Mouse (Mus musculus): ENCODE data around the gene Fcgr3. TPM values are rescaled to one million over a fixed set of nuclear protein-coding genes. Genes with fewer than 3 reads are reported as not detected.
"Not testable (repeated sequence)": the region's sequence is repeated elsewhere in the genome, so short reads cannot be mapped to it uniquely, and the experiment has no call there.

Fcgr3 gene
- polyA plus RNA-seq, 1 experiment from 2014 or later, result 11.8 TPM

DNA sequence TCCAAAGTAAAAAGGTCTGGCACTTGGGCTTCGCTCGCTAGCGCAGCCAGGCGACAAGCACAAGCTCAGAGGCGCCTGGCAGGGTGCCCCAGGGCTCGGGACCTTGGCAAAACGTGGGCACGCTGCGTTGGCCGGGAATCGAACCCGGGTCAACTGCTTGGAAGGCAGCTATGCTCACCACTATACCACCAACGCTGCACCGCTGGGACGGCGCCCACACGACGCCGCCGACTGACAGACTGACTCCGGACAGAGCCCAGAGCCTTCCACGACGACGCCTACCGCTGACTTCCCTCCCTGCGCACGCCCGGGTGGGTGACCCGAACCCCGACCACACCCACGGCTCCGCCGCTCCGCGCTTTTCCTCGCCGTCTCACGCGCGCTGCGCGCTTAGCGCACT is 15.1 kb upstream of the Fcgr3 start:
- no CpG with 5 or more reads among the region's 43 CpGs for WGBS
- H3K4me2 ChIP-seq; H3K4me3 ChIP-seq (replicated peaks); H3K36me3 ChIP-seq; H3K27ac ChIP-seq (replicated peaks); H3K4me1 ChIP-seq; H3K9ac ChIP-seq (replicated peaks); H3K9me3 ChIP-seq (replicated peaks): not testable (repeated sequence)
- ATAC-seq (ENCODE audit: low FRiP score), result peak; percentile 30; the same call in 1 of the 2 replicates
- peaks cover 16% of the 10 kb centered on the region for H3K27me3 ChIP-seq (replicated peaks)

DNA sequence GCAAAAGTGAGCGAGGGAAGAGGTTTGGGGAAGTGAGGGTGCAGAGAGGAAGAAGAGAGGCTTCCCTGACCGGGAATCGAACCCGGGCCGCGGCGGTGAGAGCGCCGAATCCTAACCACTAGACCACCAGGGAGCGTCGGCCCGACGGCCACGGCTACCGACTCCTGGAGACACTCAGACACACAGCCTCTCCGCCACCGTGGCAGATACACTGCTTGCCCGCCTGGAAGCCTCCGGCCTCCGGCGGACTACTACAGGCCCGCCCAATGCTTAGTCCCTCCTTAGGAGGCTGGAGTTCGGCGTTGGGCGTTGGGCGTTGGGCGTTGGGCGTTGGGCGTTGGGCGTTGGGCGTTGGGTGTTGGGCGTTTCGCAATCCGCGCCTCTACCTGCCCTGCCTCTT is 14.6 kb upstream of the Fcgr3 start:
- H3K4me2 ChIP-seq, result not testable (repeated sequence)
- WGBS, result 0% methylated on average over 1 of the region's 35 CpGs
- ATAC-seq (ENCODE audit: low FRiP score), result peak; percentile 43

DNA sequence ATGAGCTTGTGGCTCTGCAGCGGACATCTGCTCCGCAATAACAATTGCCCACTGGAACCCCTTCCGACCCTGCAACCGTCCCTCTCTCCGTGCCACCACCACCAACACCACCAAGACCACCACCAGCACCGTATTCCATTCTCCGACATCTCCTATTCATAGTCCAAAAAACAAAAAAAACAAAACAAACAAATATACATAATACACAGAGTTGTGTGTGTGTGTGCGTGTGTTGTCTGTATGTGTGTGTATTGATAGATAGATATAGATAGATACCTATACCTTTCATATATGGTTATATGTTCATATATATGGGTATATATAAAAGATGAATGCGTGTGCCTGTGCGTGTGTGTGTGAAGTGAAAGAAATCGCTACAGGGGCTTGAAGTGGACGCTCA is 13.7 kb upstream of the Fcgr3 start:
- not testable (repeated sequence) for H3K27ac ChIP-seq (replicated peaks); H3K9me3 ChIP-seq (replicated peaks); H3K9ac ChIP-seq (replicated peaks); ATAC-seq (ENCODE audit: low FRiP score); H3K36me3 ChIP-seq; H3K4me1 ChIP-seq
- WGBS, result 22% methylated on average over 12 of the region's 12 CpGs
- Histone ChIP-seq H3K4me2 (peak overlapping the region; percentile 49), H3K27me3 (replicated peaks) (peaks cover 25% of the 10 kb centered on the region), H3K4me3 (replicated peaks) (peak overlapping the region; percentile 19; the same call in 1 of the 2 replicates)

More for the DNA sequence above, 14.6 kb upstream of the Fcgr3 start:
- H3K27me3 ChIP-seq (replicated peaks), result peaks cover 17% of the 10 kb centered on the region
- not testable (repeated sequence) for H3K9me3 ChIP-seq (replicated peaks); H3K27ac ChIP-seq (replicated peaks); H3K4me3 ChIP-seq (replicated peaks); H3K9ac ChIP-seq (replicated peaks); H3K4me1 ChIP-seq; H3K36me3 ChIP-seq

DNA sequence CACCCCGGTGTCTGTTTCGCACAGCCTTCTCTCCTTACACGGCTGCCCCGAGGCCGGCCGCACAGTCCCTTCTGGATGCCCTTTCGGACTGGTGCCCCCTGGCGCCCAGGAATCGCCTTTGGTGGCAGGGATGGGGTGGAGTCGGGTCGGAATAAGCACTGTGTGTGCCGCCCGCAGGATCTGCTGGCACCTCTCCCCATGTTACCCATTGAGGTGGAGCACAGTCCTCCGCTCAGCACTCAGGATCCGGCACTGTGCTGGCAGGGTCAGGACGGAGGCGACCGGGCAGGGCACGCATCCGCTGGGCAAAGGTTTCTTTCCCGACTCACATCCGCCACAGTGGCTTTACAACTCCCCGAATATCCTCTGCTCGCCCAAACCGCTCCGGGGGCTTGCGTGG is 13.2 kb upstream of the Fcgr3 start:
- Histone ChIP-seq H3K4me3 (replicated peaks) (peak overlapping the region; percentile 27), H3K27me3 (replicated peaks) (peaks cover 25% of the 10 kb centered on the region), H3K4me2 (peak overlapping the region; percentile 49)
- not testable (repeated sequence) for H3K36me3 ChIP-seq; H3K9me3 ChIP-seq (replicated peaks); H3K9ac ChIP-seq (replicated peaks); H3K4me1 ChIP-seq; H3K27ac ChIP-seq (replicated peaks)
- 0 out of 2 replicates have a peak, but pooled peaks have one; percentile 4 for ATAC-seq (ENCODE audit: low FRiP score)
- WGBS, result 3% methylated on average over 19 of the region's 27 CpGs

DNA sequence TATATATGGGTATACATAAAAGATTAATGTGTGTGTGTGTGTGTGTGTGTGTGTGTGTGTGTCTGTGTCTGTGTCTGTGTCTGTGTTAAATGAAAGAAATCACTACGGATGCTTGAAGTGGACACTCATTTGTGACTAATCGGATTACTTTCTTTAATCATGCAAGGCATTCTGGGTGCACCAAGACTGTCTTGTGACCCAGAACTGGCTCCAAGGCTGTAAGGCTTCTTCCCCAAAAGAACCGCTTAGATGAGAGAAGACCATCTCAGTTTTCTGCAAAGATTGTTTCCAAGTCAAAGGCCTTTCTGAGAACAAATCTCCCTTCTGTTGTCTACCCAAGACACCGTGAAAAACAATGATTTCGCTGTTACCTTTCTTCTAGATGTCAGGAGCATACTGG is 12.5 kb upstream of the Fcgr3 start:
- not testable (repeated sequence) for H3K4me3 ChIP-seq (replicated peaks); ATAC-seq (ENCODE audit: low FRiP score); H3K36me3 ChIP-seq; H3K4me2 ChIP-seq; H3K9me3 ChIP-seq (replicated peaks); H3K4me1 ChIP-seq; H3K27ac ChIP-seq (replicated peaks); H3K9ac ChIP-seq (replicated peaks)
- 46% methylated on average over 5 of the region's 5 CpGs for WGBS
- peaks cover 25% of the 10 kb centered on the region for H3K27me3 ChIP-seq (replicated peaks)

DNA sequence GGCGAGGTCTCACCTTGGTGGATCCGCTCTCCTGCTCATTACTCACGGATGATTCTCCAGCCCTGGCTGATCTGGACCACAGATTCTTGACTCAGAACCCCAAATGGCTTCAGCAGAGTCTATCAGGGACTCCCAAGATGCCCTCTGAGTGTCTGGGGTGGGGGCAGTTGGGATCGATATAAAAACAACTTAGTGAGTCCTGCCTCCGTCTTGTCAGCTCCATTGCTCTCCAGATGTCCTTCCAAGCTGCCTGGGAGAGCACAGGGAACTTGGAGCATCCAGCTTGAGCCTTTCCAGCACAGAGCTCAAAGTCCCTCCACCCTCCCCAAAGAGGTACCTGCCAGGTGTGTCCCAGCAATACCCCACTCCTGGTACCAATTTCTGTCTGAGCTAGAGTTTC is 11.4 kb upstream of the Fcgr3 start:
- WGBS, result 64% methylated on average over 5 of the region's 5 CpGs
- H3K27me3 ChIP-seq (replicated peaks), result peaks cover 19% of the 10 kb centered on the region
- H3K9me3 ChIP-seq (replicated peaks); H3K4me1 ChIP-seq; H3K27ac ChIP-seq (replicated peaks); H3K36me3 ChIP-seq; H3K9ac ChIP-seq (replicated peaks); ATAC-seq (ENCODE audit: low FRiP score); H3K4me2 ChIP-seq; H3K4me3 ChIP-seq (replicated peaks): not testable (repeated sequence)

DNA sequence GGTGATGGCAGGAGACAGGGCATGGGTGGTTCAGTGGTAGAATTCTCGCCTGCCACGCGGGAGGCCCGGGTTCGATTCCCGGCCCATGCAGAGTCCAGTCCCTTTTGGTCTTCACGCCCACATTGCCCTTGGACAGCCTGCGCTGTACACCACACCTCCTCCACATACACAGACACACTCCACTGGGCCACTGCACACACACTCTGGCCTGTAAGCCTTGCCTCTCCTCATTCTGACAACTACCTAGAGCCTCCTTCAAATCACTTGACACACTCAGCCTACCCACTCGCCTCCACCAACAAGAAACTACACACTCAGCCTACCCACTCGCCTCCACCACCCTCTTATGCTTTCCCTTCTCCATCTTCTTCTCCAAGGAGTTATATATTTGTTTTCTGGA is 9.5 kb upstream of the Fcgr3 start:
- 19% methylated on average over 4 of the region's 10 CpGs for WGBS
- H3K4me2 ChIP-seq; H3K4me1 ChIP-seq; H3K27ac ChIP-seq (replicated peaks); H3K9ac ChIP-seq (replicated peaks); H3K9me3 ChIP-seq (replicated peaks); H3K36me3 ChIP-seq; H3K4me3 ChIP-seq (replicated peaks): not testable (repeated sequence)
- H3K27me3 ChIP-seq (replicated peaks), result peaks cover 30% of the 10 kb centered on the region
- ATAC-seq (ENCODE audit: low FRiP score), result peak; percentile 15; the same call in 1 of the 2 replicates

DNA sequence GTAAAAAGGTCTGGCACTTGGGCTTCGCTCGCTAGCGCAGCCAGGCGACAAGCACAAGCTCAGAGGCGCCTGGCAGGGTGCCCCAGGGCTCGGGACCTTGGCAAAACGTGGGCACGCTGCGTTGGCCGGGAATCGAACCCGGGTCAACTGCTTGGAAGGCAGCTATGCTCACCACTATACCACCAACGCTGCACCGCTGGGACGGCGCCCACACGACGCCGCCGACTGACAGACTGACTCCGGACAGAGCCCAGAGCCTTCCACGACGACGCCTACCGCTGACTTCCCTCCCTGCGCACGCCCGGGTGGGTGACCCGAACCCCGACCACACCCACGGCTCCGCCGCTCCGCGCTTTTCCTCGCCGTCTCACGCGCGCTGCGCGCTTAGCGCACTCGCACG is 7.5 kb upstream of the Fcgr3 start:
- H3K36me3 ChIP-seq; H3K4me2 ChIP-seq; H3K9ac ChIP-seq (replicated peaks); H3K27ac ChIP-seq (replicated peaks); H3K9me3 ChIP-seq (replicated peaks); H3K4me1 ChIP-seq; H3K4me3 ChIP-seq (replicated peaks): not testable (repeated sequence)
- ATAC-seq (ENCODE audit: low FRiP score), result peak; percentile 16; the same call in 1 of the 2 replicates
- peaks cover 28% of the 10 kb centered on the region for H3K27me3 ChIP-seq (replicated peaks)
- WGBS, result no CpG with 5 or more reads among the region's 45 CpGs

DNA sequence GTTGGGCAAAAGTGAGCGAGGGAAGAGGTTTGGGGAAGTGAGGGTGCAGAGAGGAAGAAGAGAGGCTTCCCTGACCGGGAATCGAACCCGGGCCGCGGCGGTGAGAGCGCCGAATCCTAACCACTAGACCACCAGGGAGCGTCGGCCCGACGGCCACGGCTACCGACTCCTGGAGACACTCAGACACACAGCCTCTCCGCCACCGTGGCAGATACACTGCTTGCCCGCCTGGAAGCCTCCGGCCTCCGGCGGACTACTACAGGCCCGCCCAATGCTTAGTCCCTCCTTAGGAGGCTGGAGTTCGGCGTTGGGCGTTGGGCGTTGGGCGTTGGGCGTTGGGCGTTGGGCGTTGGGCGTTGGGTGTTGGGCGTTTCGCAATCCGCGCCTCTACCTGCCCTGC is 7.0 kb upstream of the Fcgr3 start:
- not testable (repeated sequence) for H3K9me3 ChIP-seq (replicated peaks); H3K4me1 ChIP-seq; H3K4me2 ChIP-seq; H3K27ac ChIP-seq (replicated peaks); H3K36me3 ChIP-seq; H3K9ac ChIP-seq (replicated peaks); H3K4me3 ChIP-seq (replicated peaks)
- peaks cover 26% of the 10 kb centered on the region for H3K27me3 ChIP-seq (replicated peaks)
- ATAC-seq (ENCODE audit: low FRiP score), result peak; percentile 40
- WGBS, result no CpG with 5 or more reads among the region's 35 CpGs

DNA sequence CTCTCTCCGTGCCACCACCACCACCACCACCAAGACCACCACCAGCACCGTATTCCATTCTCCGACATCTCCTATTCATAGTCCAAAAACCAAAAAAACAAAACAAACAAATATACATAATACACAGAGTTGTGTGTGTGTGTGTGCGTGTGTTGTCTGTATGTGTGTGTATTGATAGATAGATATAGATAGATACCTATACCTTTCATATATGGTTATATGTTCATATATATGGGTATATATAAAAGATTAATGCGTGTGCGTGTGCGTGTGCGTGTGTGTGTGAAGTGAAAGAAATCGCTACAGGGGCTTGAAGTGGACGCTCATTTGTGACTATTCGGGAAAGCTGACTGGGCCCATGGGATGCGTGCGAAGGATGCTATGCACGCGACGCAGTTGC is 6.1 kb upstream of the Fcgr3 start:
- Histone ChIP-seq H3K4me2 (peak overlapping the region; percentile 35), H3K27me3 (replicated peaks) (peaks cover 32% of the 10 kb centered on the region)
- not testable (repeated sequence) for H3K4me1 ChIP-seq; H3K27ac ChIP-seq (replicated peaks); H3K9me3 ChIP-seq (replicated peaks); H3K9ac ChIP-seq (replicated peaks); ATAC-seq (ENCODE audit: low FRiP score); H3K36me3 ChIP-seq; H3K4me3 ChIP-seq (replicated peaks)
- WGBS, result 22% methylated on average over 16 of the region's 16 CpGs

DNA sequence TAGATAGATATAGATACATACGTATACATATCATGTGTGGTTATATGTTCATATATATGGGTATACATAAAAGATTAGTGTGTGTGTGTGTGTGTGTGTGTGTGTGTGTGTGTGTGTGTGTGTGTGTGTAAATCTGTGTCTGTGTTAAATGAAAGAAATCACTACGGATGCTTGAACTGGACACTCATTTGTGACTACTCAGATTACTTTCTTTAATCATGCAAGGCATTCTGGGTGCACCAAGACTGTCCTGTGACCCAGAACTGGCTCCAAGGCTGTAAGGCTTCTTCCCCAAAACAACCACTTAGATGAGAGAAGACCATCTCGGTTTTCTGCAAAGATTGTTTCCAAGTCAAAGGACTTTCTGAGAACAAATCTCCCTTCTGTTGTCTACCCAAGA is 4.8 kb upstream of the Fcgr3 start:
- H3K27ac ChIP-seq (replicated peaks); H3K4me3 ChIP-seq (replicated peaks); H3K4me1 ChIP-seq; ATAC-seq (ENCODE audit: low FRiP score); H3K36me3 ChIP-seq; H3K9ac ChIP-seq (replicated peaks); H3K4me2 ChIP-seq; H3K9me3 ChIP-seq (replicated peaks): not testable (repeated sequence)
- whole genome bisulfite sequencing, result 69% methylated on average over 3 of the region's 3 CpGs
- H3K27me3 ChIP-seq (replicated peaks), result peaks cover 39% of the 10 kb centered on the region

DNA sequence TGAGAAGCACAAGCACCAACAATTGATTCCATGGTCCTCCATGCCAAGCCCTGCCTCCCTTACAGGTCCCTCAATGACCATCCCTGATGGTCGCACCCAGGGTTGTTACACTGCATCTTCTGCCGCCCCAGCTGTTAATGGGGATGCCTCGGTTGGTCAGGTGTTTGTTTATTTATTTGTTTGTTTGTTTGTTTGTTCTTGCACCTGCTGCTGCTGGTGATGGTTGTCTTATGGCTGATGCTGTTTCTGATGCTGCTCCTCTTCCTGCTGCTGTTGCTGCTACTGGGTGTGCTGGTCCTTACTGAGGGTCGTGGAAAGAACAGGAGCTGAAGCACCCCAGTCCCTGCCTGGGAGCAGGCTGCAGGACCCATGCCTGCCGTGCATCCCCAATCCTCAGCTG is 3.2 kb upstream of the Fcgr3 start:
- H3K4me2 ChIP-seq; H3K4me3 ChIP-seq (replicated peaks); H3K36me3 ChIP-seq; H3K27ac ChIP-seq (replicated peaks); H3K9me3 ChIP-seq (replicated peaks); H3K9ac ChIP-seq (replicated peaks); ATAC-seq (ENCODE audit: low FRiP score): not testable (repeated sequence)
- Histone ChIP-seq H3K4me1 (peaks cover 11% of the 10 kb centered on the region), H3K27me3 (replicated peaks) (peaks cover 41% of the 10 kb centered on the region)
- 47% methylated on average over 5 of the region's 5 CpGs for WGBS

DNA sequence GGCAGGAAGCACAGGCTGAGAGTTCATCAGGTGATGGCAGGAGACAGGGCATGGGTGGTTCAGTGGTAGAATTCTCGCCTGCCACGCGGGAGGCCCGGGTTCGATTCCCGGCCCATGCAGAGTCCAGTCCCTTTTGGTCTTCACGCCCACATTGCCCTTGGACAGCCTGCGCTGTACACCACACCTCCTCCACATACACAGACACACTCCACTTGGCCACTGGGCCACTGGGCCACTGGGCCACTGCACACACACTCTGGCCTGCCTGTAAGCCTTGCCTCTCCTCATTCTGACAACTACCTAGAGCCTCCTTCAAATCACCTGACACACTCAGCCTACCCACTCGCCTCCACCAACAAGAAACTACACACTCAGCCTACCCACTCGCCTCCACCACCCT is 1.8 kb upstream of the Fcgr3 start:
- H3K4me3 ChIP-seq (replicated peaks); H3K36me3 ChIP-seq; H3K9ac ChIP-seq (replicated peaks); H3K4me2 ChIP-seq; H3K27ac ChIP-seq (replicated peaks); H3K9me3 ChIP-seq (replicated peaks): not testable (repeated sequence)
- ATAC-seq (ENCODE audit: low FRiP score), result peak; percentile 25
- peaks cover 45% of the 10 kb centered on the region for H3K27me3 ChIP-seq (replicated peaks)
- WGBS, result 38% methylated on average over 2 of the region's 10 CpGs
- peaks cover 11% of the 10 kb centered on the region for H3K4me1 ChIP-seq

Measured in neural tube, embryonic 15.5 days (tissue).